Mouse (Mus musculus) heart, adult 9 months (tissue): ENCODE results near the gene Rapgef3.

Experiments used
- DNase-seq, 2 experiments: peaks; one replicate each; pipeline ENCODE4 v3.0.0; 2022; ENCODE audit warnings: low spot score in 2 of 2

Gene Rapgef3

GRCm38 (mm10) chr15:97773108-97773507 lies 5.3 kb upstream of the Rapgef3 start:
- DNase-seq = peak; percentile 73 to 80

- DNase-seq = no peak
These were observed 2.5 kb upstream of the Rapgef3 start for GRCm38 (mm10) chr15:97770280-97770679.

- no peak for DNase-seq
These were observed 420 bp upstream of the Rapgef3 start for GRCm38 (mm10) chr15:97768192-97768591.

- DNase-seq = peak in 1 of 2 experiments; percentile 58
These were observed 1.0 kb downstream of the Rapgef3 start for GRCm38 (mm10) chr15:97766594-97767279.

- peak in 1 of 2 experiments; percentile 39 for DNase-seq
These were observed 1.6 kb downstream of the Rapgef3 start for GRCm38 (mm10) chr15:97766194-97766593.

- DNase-seq = peak; percentile 55 to 78
These were observed 2.5 kb downstream of the Rapgef3 start for GRCm38 (mm10) chr15:97765090-97765794.

- no peak for DNase-seq
These were observed 3.2 kb downstream of the Rapgef3 start for GRCm38 (mm10) chr15:97764532-97764931.

GRCm38 (mm10) chr15:97763256-97764049 lies 4.3 kb downstream of the Rapgef3 start:
- no peak for DNase-seq

GRCm38 (mm10) chr15:97762733-97763132 lies 5.0 kb downstream of the Rapgef3 start:
- DNase-seq = peak; percentile 83 to 84

- no peak for DNase-seq
These were observed 6.3 kb downstream of the Rapgef3 start for GRCm38 (mm10) chr15:97761438-97761837.

- no peak for DNase-seq
These were observed 6.8 kb downstream of the Rapgef3 start for GRCm38 (mm10) chr15:97760952-97761351.

GRCm38 (mm10) chr15:97760006-97760405 lies 7.8 kb downstream of the Rapgef3 start:
- no peak for DNase-seq

GRCm38 (mm10) chr15:97755361-97755760 lies 12.4 kb downstream of the Rapgef3 start:
- DNase-seq = no peak

- DNase-seq = no peak
These were observed 13.3 kb downstream of the Rapgef3 start for GRCm38 (mm10) chr15:97754476-97754875.

- DNase-seq = no peak
These were observed 15.3 kb downstream of the Rapgef3 start for GRCm38 (mm10) chr15:97752491-97752890.

GRCm38 (mm10) chr15:97751676-97752075 lies 16.1 kb downstream of the Rapgef3 start:
- DNase-seq = peak; percentile 37 to 62

GRCm38 (mm10) chr15:97750697-97751096 lies 17.1 kb downstream of the Rapgef3 start:
- DNase-seq = peak; percentile 51 to 63

GRCm38 (mm10) chr15:97749841-97750240 lies 17.9 kb downstream of the Rapgef3 start:
- DNase-seq = no peak

- no peak for DNase-seq
These were observed 18.4 kb downstream of the Rapgef3 start for GRCm38 (mm10) chr15:97749397-97749796.

GRCm38 (mm10) chr15:97748964-97749363 lies 18.8 kb downstream of the Rapgef3 start:
- no peak for DNase-seq

GRCm38 (mm10) chr15:97748309-97748708 lies 19.5 kb downstream of the Rapgef3 start:
- no peak for DNase-seq

GRCm38 (mm10) chr15:97747486-97747885 lies 20.3 kb downstream of the Rapgef3 start:
- DNase-seq = no peak
